Mouse (Mus musculus) lung, embryonic 14.5 days (tissue): Measurements from ENCODE around the gene Gramd1c. TPM values are rescaled to one million over a fixed set of nuclear protein-coding genes. Genes with fewer than 3 reads are reported as not detected.

Experiments used
- ATAC-seq: fragments of 200-750 bp; cut with Nextera tagmentation; 2 replicates; pipeline ENCODE4 v1.8.0; 2017; ENCODE audit warnings: mild to moderate bottlenecking, moderate TSS enrichment, moderate library complexity; ENCODE audit not compliant: insufficient read depth
- DNase-seq: peaks from one replicate; pipeline ENCODE4 v3.0.0-alpha.2; 2015
- H3K27ac ChIP-seq: fragments of 300-500 bp; sonication (generic); 2 replicates; pipeline ENCODE4 v1.5.1; 2014; ENCODE audit warnings: low read depth, mild to moderate bottlenecking, moderate library complexity
- H3K27me3 ChIP-seq: fragments of 300-500 bp; sonication (generic); 2 replicates; pipeline ENCODE4 v1.6.1; 2014; ENCODE audit warnings: low read length, control low read depth; ENCODE audit not compliant: insufficient read depth
- H3K36me3 ChIP-seq: fragments of 300-500 bp; sonication (generic); 2 replicates; pipeline ENCODE4 v1.6.1; 2014; ENCODE audit warnings: control low read depth; ENCODE audit not compliant: insufficient read depth
- H3K4me1 ChIP-seq: fragments of 300-500 bp; sonication (generic); 2 replicates; pipeline ENCODE4 v1.6.1; 2014; ENCODE audit warnings: antibody characterized with exemption, control low read depth; ENCODE audit not compliant: insufficient read depth
- H3K4me2 ChIP-seq: fragments of 300-500 bp; sonication (generic); 2 replicates; pipeline ENCODE4 v1.6.1; 2014; ENCODE audit warnings: mild to moderate bottlenecking
- H3K4me3 ChIP-seq: fragments of 300-500 bp; sonication (generic); 2 replicates; pipeline ENCODE4 v1.5.1; 2014; ENCODE audit warnings: low read depth, low read length
- H3K9ac ChIP-seq: fragments of 300-500 bp; sonication (generic); 2 replicates; pipeline ENCODE4 v1.6.1; 2014
- H3K9me3 ChIP-seq: fragments of 300-500 bp; sonication (generic); 2 replicates; pipeline ENCODE4 v1.6.1; 2016; ENCODE audit warnings: low read depth, low read length, control low read depth
- CTCF ChIP-seq: IDR thresholded peaks from 2 replicates; pipeline ENCODE4 v1.5.1; 2016; ENCODE audit warnings: antibody characterized with exemption, low read depth
- whole genome bisulfite sequencing: fragments of 180-500 bp; shearing (Covaris S2); extraction: QIAGEN DNeasy Blood & Tissue Kit; methylation state at CpG from one replicate; pipeline ENCODE4 v1.1.7; 2014; 5-methylcytosine and 5-hydroxymethylcytosine counted together
- polyA plus RNA-seq: library from polyadenylated mRNA; unstranded; fragments of >200 nt; fragmentation: Nextera tagmentation; extraction: Ambion mirVana; gene quantifications from 2 replicates; pipeline ENCODE4 v1.2.1, GENCODE M21; 2014

Gene Gramd1c
- 5.6 and 6.6 TPM in 2 replicates for polyA plus RNA-seq

DNA sequence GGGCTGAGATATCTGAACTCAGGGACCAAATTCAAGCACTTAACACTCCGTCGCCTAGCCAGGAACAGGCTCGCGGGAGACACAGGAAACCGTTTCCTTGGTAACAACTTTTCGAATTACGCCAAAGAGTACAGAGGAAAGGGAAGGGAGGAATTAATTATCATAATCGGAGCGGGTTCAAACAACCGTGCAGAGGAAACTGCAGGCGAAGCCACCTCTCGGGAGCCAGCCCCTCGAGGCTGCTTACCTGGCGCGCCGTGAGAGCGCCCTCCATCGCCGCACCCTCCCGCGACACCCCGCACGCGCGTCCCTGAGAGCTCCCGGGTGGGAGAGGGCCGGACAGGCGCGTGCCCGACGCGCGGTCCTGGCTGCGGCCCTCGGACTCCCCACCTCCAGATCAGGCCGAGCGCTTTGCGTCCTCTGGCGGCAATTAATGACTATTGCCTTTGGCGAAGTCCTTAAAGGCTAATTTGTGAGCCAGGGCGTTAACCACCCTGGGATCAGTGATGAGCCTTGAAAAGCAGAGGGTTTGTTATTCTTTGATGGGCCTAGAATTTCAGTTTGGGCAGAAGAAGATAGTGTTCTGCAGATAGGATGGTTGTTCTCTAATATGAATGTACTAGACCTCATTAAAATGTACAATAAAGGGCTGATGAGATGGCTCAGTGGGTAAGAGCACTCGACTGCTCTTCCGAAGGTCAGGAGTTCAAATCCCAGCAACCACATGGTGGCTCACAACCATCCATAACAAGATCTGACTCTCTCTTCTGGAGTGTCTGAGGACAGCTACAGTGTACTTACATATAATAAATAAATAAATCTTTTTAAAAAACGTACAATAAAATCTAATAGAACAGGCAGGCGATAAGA, at the start of gene Gramd1c:
TSS of gene Gramd1c (minus strand) at position 321 of the 870 bp plus-strand sequence.
- DNase-seq = peak; percentile 93
- TF ChIP-seq CTCF = peak; percentile 78
- Histone ChIP-seq H3K9ac (peak within 1 kb of the TSS; percentile 70), H3K4me1 (no peaks in the 10 kb centered on the region), H3K27me3 (no peaks in the 10 kb centered on the region), H3K9me3 (no peaks in the 10 kb centered on the region), H3K36me3 (no peaks in the 10 kb centered on the region), H3K4me2 (peak within 1 kb of the TSS; percentile 61), H3K4me3 (peak within 1 kb of the TSS; percentile 61), H3K27ac (no peak within 1 kb of the TSS)
- ATAC-seq = peak; percentile 94
- 6% methylated on average over 45 of the region's 45 CpGs for WGBS

DNA sequence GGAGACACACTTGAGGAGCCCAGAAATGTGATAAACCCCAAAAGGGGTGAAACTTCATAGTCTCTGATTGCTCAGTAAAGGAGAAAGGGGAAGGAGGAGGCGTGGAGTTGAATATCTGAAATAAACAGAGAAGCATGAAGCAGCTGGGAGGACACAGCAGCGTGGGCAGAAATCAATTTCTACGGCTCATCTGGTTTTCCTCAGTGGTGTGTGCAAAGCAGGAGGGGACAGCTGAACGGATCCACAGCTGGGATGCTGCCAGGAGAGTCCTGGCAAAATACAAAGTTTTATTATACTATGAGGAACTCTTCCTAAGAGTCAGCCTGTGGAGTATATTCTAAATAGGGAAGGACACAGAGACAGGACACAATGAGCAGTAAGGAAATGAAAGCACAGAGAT, 45.9 kb upstream of the Gramd1c start:
- no peak for TF ChIP-seq CTCF
- WGBS = 48% methylated on average over 4 of the region's 4 CpGs
- H3K4me1 ChIP-seq = no peaks in the 10 kb centered on the region
- H3K27ac ChIP-seq = no peak overlapping the region
- H3K27me3 ChIP-seq = no peaks in the 10 kb centered on the region
- no peak overlapping the region for H3K4me3 ChIP-seq
- H3K4me2 ChIP-seq = no peak overlapping the region
- peak; percentile 47 for DNase-seq
- peaks cover 59% of the 10 kb centered on the region for H3K36me3 ChIP-seq
- ATAC-seq = no peak
- no peak overlapping the region for H3K9ac ChIP-seq
- H3K9me3 ChIP-seq = no peaks in the 10 kb centered on the region

DNA sequence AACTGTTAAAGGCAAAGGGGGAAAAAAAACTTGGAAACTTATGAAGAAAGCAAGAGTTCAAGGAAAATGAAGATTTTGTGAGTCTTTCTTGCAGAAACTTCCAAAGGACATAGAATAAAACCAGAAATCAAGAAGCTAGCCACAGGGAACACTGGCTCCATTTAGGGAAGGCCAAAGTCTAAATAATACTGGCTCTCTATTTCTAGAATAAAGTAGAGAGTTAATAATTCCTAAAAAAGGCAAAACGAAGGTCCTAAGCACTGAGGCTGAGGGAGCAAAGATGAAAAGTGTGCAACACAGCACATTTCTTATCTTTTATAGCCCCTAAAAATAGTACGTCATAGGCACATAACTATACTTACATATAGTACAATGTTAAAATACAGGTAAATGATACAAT, 42.1 kb upstream of the Gramd1c start:
- 92% methylated on average over 2 of the region's 2 CpGs for WGBS
- H3K9ac ChIP-seq = no peak overlapping the region
- no peak for TF ChIP-seq CTCF
- ATAC-seq = no peak
- DNase-seq = no peak
- H3K4me1 ChIP-seq = no peaks in the 10 kb centered on the region
- H3K9me3 ChIP-seq = no peaks in the 10 kb centered on the region
- no peak overlapping the region for H3K4me3 ChIP-seq
- H3K36me3 ChIP-seq = peaks cover 71% of the 10 kb centered on the region
- H3K27ac ChIP-seq = no peak overlapping the region
- no peaks in the 10 kb centered on the region for H3K27me3 ChIP-seq
- no peak overlapping the region for H3K4me2 ChIP-seq

DNA sequence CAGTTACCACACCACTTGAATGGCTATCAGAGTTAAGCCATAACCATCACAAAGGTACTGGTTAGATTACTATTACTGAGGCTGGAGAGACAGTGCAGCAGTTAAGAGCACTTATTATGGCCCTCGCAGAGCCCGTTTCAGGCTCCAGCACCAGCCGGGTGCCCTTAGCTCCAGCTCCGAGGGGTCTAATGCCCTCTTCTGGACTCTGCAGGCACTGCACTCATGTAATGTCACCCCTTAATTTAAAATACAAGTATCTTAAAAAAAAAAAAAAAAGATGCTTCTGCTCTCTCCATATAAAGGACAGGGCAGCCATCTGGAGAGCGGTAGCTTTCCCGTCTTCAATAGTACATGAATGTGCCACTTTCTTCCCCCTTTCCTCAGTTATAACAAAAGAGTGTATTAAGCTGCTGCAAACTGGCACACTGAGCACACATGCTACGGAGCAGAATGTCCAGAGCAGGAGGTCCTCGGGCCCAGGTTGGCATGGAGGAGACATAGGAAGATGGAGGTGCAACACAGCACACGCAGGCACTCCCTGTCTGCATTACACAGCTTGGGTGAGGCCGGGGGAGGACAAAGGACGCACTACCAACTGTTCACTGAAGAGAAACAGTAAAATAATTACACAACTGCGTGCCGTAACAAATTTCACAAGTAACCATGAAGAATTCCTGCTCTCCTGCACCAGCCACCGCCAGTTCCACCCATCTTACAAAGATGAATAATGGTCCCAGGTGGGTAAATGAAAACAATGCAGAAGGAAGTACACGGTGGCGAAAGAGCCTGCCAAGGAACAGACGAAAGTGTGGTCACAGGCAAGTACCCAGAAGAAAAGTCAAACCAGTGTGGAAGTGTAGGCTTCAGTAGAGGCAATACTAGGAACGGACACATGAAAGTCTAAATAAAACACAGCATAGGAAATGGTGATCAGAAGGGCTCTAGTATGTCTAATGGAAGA, 40.9 kb upstream of the Gramd1c start:
- no peak overlapping the region for H3K9ac ChIP-seq
- peaks cover 70% of the 10 kb centered on the region for H3K36me3 ChIP-seq
- H3K9me3 ChIP-seq = no peaks in the 10 kb centered on the region

DNA sequence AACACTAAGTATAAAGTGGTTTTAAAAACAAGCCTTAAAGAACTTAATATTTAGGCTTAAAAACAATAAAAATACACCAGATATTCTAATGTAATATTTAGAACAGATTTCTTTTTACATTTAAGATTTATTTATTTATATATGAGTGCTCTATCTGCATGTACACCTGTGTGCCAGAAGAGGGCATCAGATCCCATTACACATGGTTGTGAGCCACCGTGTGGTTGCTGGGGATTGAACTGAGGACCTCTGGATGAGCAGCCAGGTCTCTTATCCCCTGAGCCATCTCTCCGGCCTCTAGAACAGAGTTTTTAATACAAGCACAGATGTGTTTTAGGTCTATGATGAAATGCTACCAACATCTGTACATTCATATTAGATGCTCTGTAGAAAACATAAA, 39.8 kb upstream of the Gramd1c start:
- H3K4me3 ChIP-seq = no peak overlapping the region
- H3K27ac ChIP-seq = no peak overlapping the region
- H3K9ac ChIP-seq = no peak overlapping the region
- ATAC-seq = no peak
- H3K4me1 ChIP-seq = no peaks in the 10 kb centered on the region
- DNase-seq = no peak
- peaks cover 72% of the 10 kb centered on the region for H3K36me3 ChIP-seq
- no peaks in the 10 kb centered on the region for H3K27me3 ChIP-seq
- 95% methylated on average over 2 of the region's 2 CpGs for WGBS
- H3K9me3 ChIP-seq = no peaks in the 10 kb centered on the region
- H3K4me2 ChIP-seq = no peak overlapping the region
- peak; percentile 30; the same call in 1 of the 2 replicates for TF ChIP-seq CTCF

More for the DNA sequence above, 40.9 kb upstream of the Gramd1c start:
- Histone ChIP-seq H3K4me3 (no peak overlapping the region), H3K27me3 (no peaks in the 10 kb centered on the region), H3K4me2 (no peak overlapping the region), H3K27ac (no peak overlapping the region), H3K4me1 (no peaks in the 10 kb centered on the region)
- ATAC-seq (no peak), DNase-seq (no peak)
- TF ChIP-seq CTCF = 0 out of 2 replicates have a peak, but pooled peaks have one; percentile 16
- WGBS = 88% methylated on average over 18 of the region's 18 CpGs

DNA sequence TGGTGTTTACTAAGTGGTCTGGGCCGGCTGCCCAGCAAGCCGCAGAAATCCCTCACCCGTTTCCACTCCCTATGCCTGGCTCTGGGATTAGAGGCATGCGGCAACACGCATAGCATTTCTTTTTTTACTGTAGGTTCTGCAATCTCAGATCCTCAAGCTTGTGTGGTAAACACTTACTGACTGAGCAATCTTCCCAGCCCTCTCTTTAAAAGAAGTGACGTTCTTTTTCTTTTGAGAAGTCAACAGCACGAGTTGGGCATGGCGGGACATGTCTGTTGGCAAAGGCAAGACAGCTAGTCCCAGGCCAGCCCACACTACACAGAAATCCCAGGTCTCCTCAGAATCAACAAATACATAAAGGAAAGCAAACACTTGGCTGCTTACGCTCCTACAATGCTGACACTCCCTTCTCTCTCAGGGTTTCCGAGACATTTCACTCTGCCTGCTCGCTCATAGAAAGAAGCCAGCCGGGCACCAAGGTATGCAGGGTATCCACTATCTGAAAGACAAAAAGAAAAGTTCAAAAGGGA, 38.1 kb upstream of the Gramd1c start:
- H3K36me3 ChIP-seq = peaks cover 67% of the 10 kb centered on the region
- no peak for DNase-seq
- no peaks in the 10 kb centered on the region for H3K27me3 ChIP-seq

More for the DNA sequence above, 38.1 kb upstream of the Gramd1c start:
- Histone ChIP-seq H3K9me3 (no peaks in the 10 kb centered on the region), H3K9ac (no peak overlapping the region), H3K27ac (no peak overlapping the region), H3K4me1 (no peaks in the 10 kb centered on the region), H3K4me3 (no peak overlapping the region), H3K4me2 (no peak overlapping the region)
- 85% methylated on average over 12 of the region's 12 CpGs for WGBS
- no peak for TF ChIP-seq CTCF
- no peak for ATAC-seq
